Mouse (Mus musculus): ENCODE data around the gene AU021092. TPM values are rescaled to one million over a fixed set of nuclear protein-coding genes. Genes with fewer than 3 reads are reported as not detected.

The AU021092 gene
- polyA plus RNA-seq (2014; fragmentation: Illumina TruSeq; extraction: RNeasy Lipid Tissue Mini Kit (QIAGEN cat#74804)): 1.3 TPM

DNA sequence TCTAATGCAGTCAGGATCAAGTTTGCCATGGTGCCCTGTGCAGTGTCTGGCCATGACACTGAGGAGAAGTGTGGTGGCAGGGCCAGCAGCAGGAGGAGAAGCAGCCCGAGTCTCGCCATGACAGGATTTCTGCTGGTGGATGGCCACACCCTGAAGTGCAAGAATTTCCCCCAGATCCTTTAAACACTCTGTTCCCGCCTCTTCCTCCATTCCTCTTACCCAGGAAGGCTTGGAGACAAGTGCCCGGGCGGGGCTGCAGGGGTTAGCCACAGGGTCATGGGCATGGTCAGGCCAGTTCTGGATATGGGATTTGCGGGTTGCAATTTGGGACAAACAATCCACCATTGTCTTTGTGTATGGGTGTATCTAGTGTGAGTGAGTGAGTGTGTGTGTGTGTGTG lies at the start of gene AU021092:
Gene AU021092, minus strand, starts transcription at position 160 of the 400 bp plus-strand sequence.

DNA sequence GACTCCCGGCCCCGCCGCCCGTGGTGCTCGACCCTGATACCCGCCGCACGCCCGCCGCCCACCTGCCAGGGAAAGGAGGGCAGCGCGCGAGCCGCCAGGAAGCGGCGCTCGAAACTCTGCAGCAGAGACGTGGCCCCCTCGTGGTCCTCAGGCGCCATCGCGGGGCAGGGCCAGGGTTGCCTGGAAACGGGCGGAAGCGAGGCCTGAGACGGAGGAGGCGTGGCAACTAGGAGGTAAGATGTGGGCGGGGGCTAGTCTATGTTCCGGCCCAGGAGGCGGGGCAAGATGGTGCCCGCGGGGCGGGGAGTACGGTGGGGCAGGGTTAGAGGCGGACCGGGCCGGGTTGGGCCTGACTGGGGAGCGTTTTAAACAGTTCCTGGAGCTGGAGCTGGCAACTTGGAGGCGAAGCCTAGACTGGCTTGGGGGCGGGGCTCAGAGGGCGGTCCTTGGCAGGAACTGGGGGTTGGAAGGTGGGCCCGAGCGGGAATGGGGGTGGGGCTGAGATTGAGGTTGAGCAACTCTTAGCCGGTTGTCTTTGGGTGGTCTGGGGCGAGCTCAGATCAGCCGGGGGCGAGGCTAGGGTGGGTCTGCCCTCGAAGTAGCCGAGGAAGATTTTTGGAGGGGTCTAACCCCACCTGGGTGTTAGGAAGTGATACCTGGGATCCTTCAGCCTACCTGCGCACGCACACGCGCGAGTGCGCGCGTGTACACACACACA lies 33.8 kb upstream of the AU021092 start, which contains the start of gene Eef2kmt:
Gene Eef2kmt, minus strand, starts transcription at position 205 of the 718 bp plus-strand sequence.

DNA sequence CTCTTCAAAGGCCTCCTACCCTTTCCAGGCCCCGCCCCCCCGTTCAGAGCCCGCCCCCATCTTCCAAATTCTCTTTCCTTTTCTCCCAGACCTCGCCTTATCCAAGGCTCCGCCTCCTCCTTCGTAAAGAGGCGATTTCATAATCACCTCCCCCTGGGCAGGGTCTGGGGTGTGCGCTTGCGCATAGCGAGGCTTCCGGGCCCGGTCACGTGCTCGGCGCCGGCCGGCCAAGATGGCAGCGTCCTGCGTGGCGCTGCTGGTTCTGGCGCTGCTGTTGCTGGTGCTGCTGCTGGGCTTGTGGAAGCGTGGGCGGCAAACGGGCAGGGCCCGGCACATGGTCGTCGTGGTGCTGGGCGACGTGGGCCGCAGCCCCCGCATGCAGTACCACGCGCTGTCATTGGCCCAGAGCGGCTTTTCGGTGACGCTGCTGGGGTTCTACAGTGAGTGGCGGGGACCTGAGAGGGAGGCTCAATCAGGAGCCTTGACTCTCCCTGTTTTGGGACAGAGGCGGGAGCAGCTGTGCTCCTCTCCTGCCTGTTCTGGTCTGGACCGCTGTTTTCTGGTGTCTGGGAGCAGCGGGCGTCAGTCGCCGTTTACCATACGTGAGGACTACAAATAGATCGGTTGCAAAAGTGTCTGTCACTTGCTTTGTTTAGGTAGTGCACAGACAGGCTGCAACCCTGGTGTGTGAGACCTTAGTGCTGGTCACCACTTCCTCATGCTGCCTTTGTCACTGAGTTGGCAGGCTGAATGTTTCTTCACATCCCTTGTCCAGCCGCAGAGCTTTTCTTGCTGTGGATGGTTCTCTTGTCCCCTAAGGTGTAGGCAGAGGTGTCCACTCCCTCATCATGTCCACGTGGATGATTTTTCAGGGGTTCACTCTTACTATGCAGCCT lies 11.6 kb upstream of the AU021092 start, which contains the start of gene Alg1:
Gene Alg1, plus strand, starts transcription at position 204 of the 896 bp plus-strand sequence.

DNA sequence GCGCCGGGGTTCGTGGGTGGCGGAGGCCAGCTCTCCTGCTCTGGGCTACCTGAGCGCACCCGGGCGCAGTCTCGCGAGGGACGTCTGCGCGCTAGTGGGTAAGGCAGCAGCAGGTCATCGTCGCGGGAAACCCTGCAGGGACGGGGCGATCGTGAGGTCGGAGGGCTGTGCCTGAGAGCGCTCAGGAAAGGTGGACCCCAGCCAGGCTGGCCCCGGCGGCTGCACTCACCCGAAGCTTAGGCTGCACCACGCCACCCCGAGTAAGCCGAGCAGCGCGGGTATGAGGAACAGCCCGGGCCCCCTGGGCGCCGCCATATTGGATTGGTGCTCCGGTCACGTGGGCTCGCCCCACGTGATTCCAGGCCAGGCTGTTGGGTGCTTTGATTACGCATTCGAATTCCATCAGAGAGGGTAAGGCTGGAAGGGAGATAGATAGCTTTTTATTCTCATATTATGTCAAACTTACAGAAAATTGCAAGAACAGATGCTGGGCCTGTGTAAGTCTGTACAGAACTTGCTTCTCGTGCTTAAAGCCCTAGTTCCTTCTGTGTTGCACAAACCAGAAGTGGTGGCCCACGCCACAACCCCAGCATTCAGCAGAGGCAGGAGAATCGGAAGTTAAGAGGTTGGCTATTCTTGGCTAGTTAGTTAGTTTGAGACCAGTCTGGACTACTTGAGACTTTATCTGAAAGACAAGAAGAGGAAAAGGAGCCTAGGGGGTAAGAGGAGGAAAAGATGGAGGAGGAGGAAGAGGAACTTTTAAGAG lies 18.2 kb downstream of the AU021092 start, which contains the start of gene Nagpa:
Gene Nagpa, minus strand, starts transcription at position 345 of the 766 bp plus-strand sequence.

Other genes with a start within 250 kb of the AU021092 start
- not detected for gene Sept12, start 224.4 kb downstream of the AU021092 start, polyA plus RNA-seq (2014; fragmentation: Illumina TruSeq; extraction: RNeasy Lipid Tissue Mini Kit (QIAGEN cat#74804))
- gene Smim22, start 215.0 kb downstream of the AU021092 start, polyA plus RNA-seq (2014; fragmentation: Illumina TruSeq; extraction: RNeasy Lipid Tissue Mini Kit (QIAGEN cat#74804)): not detected
- gene Rogdi, start 208.7 kb downstream of the AU021092 start, polyA plus RNA-seq (2014; fragmentation: Illumina TruSeq; extraction: RNeasy Lipid Tissue Mini Kit (QIAGEN cat#74804)): 0.86 TPM
- gene Glyr1, start 172.4 kb downstream of the AU021092 start, polyA plus RNA-seq (2014; fragmentation: Illumina TruSeq; extraction: RNeasy Lipid Tissue Mini Kit (QIAGEN cat#74804)): 75.1 TPM
- gene Ubn1, start 172.2 kb downstream of the AU021092 start, polyA plus RNA-seq (2014; fragmentation: Illumina TruSeq; extraction: RNeasy Lipid Tissue Mini Kit (QIAGEN cat#74804)): 35.1 TPM
- gene Ppl, start 89.9 kb downstream of the AU021092 start, polyA plus RNA-seq (2014; fragmentation: Illumina TruSeq; extraction: RNeasy Lipid Tissue Mini Kit (QIAGEN cat#74804)): 1.8 TPM
- not detected for gene Sec14l5, start 75.2 kb downstream of the AU021092 start, polyA plus RNA-seq (2014; fragmentation: Illumina TruSeq; extraction: RNeasy Lipid Tissue Mini Kit (QIAGEN cat#74804))
- not detected for gene Nagpa, start 18.3 kb downstream of the AU021092 start, polyA plus RNA-seq (2014; fragmentation: Illumina TruSeq; extraction: RNeasy Lipid Tissue Mini Kit (QIAGEN cat#74804))
- 0.26 TPM for gene Alg1, start 11.3 kb upstream of the AU021092 start, polyA plus RNA-seq (2014; fragmentation: Illumina TruSeq; extraction: RNeasy Lipid Tissue Mini Kit (QIAGEN cat#74804))
- gene Eef2kmt, start 33.7 kb upstream of the AU021092 start, polyA plus RNA-seq (2014; fragmentation: Illumina TruSeq; extraction: RNeasy Lipid Tissue Mini Kit (QIAGEN cat#74804)): 5.4 TPM